Mouse (Mus musculus): ENCODE measurements at regions not wholly inside any gene's neighbourhood (a gene's known extent, or its start where the extent isn't known, plus 50 kb on each side); places are given as distances from the start of the nearest gene placed in this dataset.

GRCm38 (mm10) chr2:105514881-105515280 is 115.8 kb upstream of the Rcn1 start:
- no peak for TF ChIP-seq CTCF (IDR thresholded peaks at IDR 0.05; ENCODE audit: borderline replicate concordance, extremely low read depth, insufficient read depth, insufficient read length)
- no peak for TF ChIP-seq POLR2A (IDR thresholded peaks at IDR 0.05; ENCODE audit: borderline replicate concordance, extremely low read depth, insufficient read depth, insufficient read length, poor library complexity, severe bottlenecking)
